Mouse (Mus musculus): ENCODE data around the gene Sec23a. TPM values are rescaled to one million over a fixed set of nuclear protein-coding genes. Genes with fewer than 3 reads are reported as not detected.

Gene Sec23a
- polyA plus RNA-seq, 1 experiment from 2014 or later, result 108 TPM

DNA sequence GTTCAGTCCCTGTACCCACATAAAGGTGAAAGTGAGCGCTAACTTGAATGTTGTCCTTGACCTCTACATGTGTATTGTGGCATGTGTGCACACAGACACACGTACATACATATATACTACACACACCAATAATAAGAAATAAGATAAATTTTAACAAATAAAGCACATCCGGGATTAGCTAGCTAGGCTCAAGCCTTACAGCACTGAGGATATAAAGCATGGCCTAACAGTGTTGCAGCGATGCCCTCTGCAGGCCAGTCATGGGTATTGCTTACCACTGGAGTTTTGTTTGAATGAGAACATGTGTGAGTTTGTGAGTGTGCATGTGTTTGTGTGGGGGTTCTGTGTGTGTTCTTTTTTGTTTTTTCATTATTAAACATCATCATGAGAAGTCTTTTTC is 47.2 kb downstream of the Sec23a start:
- H3K27me3 ChIP-seq (replicated peaks), result no peaks in the 10 kb centered on the region
- peaks cover 44% of the 10 kb centered on the region for H3K36me3 ChIP-seq
- no peaks in the 10 kb centered on the region for H3K9me3 ChIP-seq
- 74% methylated on average over 4 of the region's 4 CpGs for WGBS
- 0 out of 2 replicates have a peak, but pooled peaks have one; percentile 54 for ATAC-seq (ENCODE audit: low FRiP score, low read depth)
- no peak overlapping the region for H3K4me2 ChIP-seq (replicated peaks)
- H3K4me3 ChIP-seq, result no peak overlapping the region
- no peak overlapping the region for H3K27ac ChIP-seq
- no peaks in the 10 kb centered on the region for H3K4me1 ChIP-seq
- H3K9ac ChIP-seq, result no peak overlapping the region

DNA sequence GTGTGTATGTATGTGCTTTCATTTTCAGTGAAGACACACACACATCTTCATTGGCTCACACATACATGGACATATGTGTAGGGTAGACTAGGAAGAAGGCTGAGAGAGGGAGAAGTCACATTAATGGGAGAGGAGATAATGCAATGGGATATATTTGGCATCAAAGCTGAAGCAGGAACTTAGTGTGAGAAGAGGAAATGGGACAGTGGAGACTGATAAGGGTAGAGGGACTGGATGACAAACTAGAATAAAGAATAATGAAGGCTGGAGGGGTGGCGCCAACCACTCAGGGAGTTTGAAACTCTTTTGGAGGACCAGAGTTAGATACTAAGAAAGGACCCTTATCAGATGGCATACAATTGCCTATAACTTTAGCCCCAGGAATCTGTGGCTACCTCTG is 51.0 kb downstream of the Sec23a start:
- no peak for ATAC-seq (ENCODE audit: low FRiP score, low read depth)
- 96% methylated on average over 1 of the region's 1 CpGs for WGBS
- H3K27ac ChIP-seq, result no peak overlapping the region
- H3K4me2 ChIP-seq (replicated peaks), result no peak overlapping the region
- peaks cover 23% of the 10 kb centered on the region for H3K36me3 ChIP-seq
- no peak overlapping the region for H3K4me3 ChIP-seq
- H3K9ac ChIP-seq, result no peak overlapping the region
- no peaks in the 10 kb centered on the region for H3K4me1 ChIP-seq
- no peaks in the 10 kb centered on the region for H3K27me3 ChIP-seq (replicated peaks)
- no peaks in the 10 kb centered on the region for H3K9me3 ChIP-seq

DNA sequence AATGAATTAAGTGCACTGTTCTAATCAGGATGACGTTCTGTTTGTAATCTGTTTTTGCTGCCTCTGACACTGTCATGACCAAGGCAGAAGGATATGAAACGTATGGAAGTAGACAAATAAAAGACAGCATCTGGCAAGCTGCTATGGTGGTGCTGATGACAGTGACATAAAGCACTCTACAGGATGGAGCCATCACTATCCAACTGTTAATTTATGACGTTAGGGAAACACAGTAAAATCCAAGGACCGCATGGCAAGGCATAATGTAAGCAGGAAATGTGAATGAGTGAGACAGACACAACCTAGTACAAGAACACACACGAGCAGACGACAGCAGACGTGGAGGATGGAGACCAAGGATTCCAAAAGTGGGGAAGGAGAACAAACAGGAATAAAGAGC is 55.2 kb downstream of the Sec23a start:
- no peaks in the 10 kb centered on the region for H3K4me1 ChIP-seq
- H3K27ac ChIP-seq, result no peak overlapping the region
- 64% methylated on average over 7 of the region's 7 CpGs for WGBS
- H3K9ac ChIP-seq, result no peak overlapping the region
- 0 out of 2 replicates have a peak, but pooled peaks cover 2% of the 10 kb centered on the region for H3K36me3 ChIP-seq
- ATAC-seq (ENCODE audit: low FRiP score, low read depth), result no peak
- no peaks in the 10 kb centered on the region for H3K27me3 ChIP-seq (replicated peaks)
- no peak overlapping the region for H3K4me2 ChIP-seq (replicated peaks)
- no peak overlapping the region for H3K4me3 ChIP-seq
- H3K9me3 ChIP-seq, result no peaks in the 10 kb centered on the region

DNA sequence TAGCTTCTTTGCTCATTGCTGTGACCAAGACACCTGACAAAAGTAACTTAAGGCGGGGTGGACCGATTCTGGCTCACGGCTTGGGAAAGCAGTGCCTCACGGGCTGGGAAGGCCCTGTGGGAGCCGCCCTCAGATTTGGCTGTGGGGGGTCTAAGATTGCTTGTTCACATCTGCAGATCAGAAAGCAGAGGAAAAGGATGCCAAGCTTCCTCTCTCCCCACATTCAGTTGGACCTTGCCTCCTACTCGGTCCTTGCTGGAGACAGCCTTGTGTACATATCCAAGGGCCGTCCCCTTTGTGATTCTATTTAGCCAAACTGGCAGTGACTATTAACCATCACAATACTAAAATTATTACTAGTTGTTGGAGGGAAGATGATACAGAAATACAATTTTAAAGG is 55.7 kb downstream of the Sec23a start:
- ATAC-seq (ENCODE audit: low FRiP score, low read depth), result no peak
- Histone ChIP-seq H3K9me3 (no peaks in the 10 kb centered on the region), H3K4me3 (no peak overlapping the region), H3K9ac (no peak overlapping the region), H3K4me2 (replicated peaks) (no peak overlapping the region), H3K27ac (no peak overlapping the region), H3K27me3 (replicated peaks) (no peaks in the 10 kb centered on the region), H3K4me1 (no peaks in the 10 kb centered on the region), H3K36me3 (0 out of 2 replicates have a peak, but pooled peaks cover 2% of the 10 kb centered on the region)
- 80% methylated on average over 7 of the region's 7 CpGs for WGBS

DNA sequence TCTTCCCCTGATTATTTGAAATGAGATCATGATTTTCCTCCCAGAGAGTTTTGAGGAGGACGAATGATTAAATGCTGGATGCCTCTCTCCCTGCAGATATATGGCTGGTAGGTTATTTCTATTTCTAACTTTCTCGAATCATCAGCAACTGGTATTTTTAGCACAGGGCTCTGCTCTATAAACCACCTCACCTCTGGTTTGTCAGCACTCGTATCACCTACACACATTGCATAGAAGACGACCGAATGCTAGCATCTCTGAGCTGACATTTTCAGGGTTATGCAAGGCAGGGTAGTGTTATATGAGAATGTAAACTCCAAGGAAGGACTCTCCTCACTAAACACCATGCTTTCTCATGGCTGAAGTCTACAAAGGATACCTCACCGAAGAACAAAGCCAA is 63.9 kb downstream of the Sec23a start:
- Histone ChIP-seq H3K27ac (no peak overlapping the region), H3K4me2 (replicated peaks) (no peak overlapping the region), H3K9me3 (no peaks in the 10 kb centered on the region), H3K36me3 (no peaks in the 10 kb centered on the region), H3K4me1 (no peaks in the 10 kb centered on the region), H3K9ac (no peak overlapping the region), H3K4me3 (no peak overlapping the region), H3K27me3 (replicated peaks) (no peaks in the 10 kb centered on the region)
- WGBS, result 89% methylated on average over 6 of the region's 6 CpGs
- ATAC-seq (ENCODE audit: low FRiP score, low read depth), result no peak

DNA sequence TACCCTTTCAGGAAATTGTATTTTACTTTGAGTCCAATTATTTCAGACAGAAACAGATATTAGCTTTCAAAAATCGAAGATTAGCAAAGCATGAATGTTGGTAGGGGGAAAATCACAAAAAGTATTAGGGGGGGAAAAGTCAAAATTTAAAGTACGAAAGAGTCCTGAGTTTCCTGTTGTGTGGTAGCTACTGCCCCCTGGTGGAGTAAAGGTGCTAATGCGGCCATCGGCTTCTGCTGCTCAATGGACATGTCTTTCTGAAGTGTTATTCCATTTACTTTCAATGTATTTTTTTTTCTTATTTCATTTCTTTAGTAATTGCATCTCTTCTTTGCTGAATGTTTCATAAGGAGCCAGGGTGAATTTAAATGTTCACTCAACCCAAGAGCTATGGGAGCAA is 64.6 kb downstream of the Sec23a start:
- ATAC-seq (ENCODE audit: low FRiP score, low read depth), result no peak
- no peaks in the 10 kb centered on the region for H3K9me3 ChIP-seq
- H3K27ac ChIP-seq, result no peak overlapping the region
- H3K9ac ChIP-seq, result no peak overlapping the region
- no peaks in the 10 kb centered on the region for H3K36me3 ChIP-seq
- no peaks in the 10 kb centered on the region for H3K27me3 ChIP-seq (replicated peaks)
- WGBS, result 24% methylated on average over 4 of the region's 4 CpGs
- no peaks in the 10 kb centered on the region for H3K4me1 ChIP-seq
- no peak overlapping the region for H3K4me2 ChIP-seq (replicated peaks)
- H3K4me3 ChIP-seq, result no peak overlapping the region

DNA sequence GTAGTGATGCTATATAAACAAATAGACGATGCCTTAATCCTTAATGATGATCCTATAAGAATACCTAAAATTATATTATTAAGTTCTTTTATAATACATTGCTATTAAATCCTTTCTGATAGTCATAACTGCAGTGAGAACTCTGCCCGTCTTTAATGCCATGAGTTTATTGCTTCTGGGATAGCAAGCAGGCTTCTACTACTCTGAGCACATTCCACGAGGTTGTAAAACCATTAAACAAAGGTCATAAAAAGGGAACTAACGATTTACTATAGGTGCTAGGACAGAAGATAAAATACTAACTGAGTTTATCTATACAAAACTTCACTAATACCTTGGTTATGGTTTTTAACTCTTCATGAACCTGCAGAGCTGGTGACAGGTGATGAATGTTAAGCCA is 69.3 kb downstream of the Sec23a start:
- no peaks in the 10 kb centered on the region for H3K27me3 ChIP-seq (replicated peaks)
- H3K9ac ChIP-seq, result no peak overlapping the region
- no peak overlapping the region for H3K4me3 ChIP-seq
- 32% methylated on average over 4 of the region's 4 CpGs for WGBS
- H3K9me3 ChIP-seq, result no peaks in the 10 kb centered on the region; the same call in 1 of the 2 replicates
- ATAC-seq (ENCODE audit: low FRiP score, low read depth), result no peak
- no peak overlapping the region for H3K4me2 ChIP-seq (replicated peaks)
- no peaks in the 10 kb centered on the region for H3K36me3 ChIP-seq
- H3K27ac ChIP-seq, result no peak overlapping the region
- no peaks in the 10 kb centered on the region for H3K4me1 ChIP-seq

DNA sequence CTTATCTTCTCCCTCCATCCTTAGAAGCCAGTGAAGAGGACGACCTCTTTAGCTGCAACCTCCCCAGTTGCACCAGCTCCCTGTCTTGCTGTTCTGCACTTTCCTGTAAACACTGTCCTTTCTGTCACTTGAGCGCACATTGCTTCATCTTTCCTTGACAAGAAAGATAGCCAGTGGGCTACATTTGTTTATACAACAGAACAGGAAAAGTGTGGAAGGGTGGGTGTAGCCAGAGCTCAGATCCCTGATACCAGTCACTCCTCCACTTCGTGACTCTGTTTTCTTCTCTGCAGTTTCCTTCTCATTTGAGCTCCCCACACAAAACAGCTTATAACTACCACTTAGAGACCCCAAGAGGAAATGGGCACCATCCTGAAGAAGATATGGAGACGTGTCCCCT is 77.2 kb downstream of the Sec23a start:
- no peaks in the 10 kb centered on the region for H3K36me3 ChIP-seq
- no peak overlapping the region for H3K27ac ChIP-seq
- no peak overlapping the region for H3K4me3 ChIP-seq
- no peaks in the 10 kb centered on the region; the same call in 1 of the 2 replicates for H3K9me3 ChIP-seq
- no peak overlapping the region for H3K9ac ChIP-seq
- H3K4me2 ChIP-seq (replicated peaks), result no peak overlapping the region
- ATAC-seq (ENCODE audit: low FRiP score, low read depth), result no peak
- 72% methylated on average over 4 of the region's 4 CpGs for WGBS
- no peaks in the 10 kb centered on the region for H3K4me1 ChIP-seq
- no peaks in the 10 kb centered on the region for H3K27me3 ChIP-seq (replicated peaks)

DNA sequence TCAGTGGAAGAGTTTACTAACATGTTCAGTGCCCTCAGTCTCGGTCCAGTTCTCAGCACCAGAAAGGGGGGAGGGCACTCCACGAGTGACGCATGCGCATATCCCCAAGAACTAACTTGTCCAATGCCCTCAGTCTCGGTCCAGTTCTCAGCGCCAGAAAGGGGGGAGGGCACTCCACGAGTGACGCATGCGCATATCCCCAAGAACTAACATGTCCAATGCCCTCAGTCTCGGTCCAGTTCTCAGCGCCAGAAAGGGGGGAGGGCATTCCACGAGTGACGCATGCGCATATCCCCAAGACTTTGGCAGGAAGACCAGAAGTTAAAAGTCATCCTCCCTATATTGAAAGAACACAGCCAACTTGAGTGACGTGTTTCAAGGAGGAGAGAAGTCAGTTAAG is 86.8 kb downstream of the Sec23a start:
- Histone ChIP-seq H3K4me3 (no peak overlapping the region), H3K36me3 (no peaks in the 10 kb centered on the region), H3K27ac (no peak overlapping the region), H3K9ac (no peak overlapping the region), H3K4me2 (replicated peaks) (no peak overlapping the region), H3K9me3 (no peaks in the 10 kb centered on the region), H3K27me3 (replicated peaks) (no peaks in the 10 kb centered on the region), H3K4me1 (no peaks in the 10 kb centered on the region)
- 91% methylated on average over 15 of the region's 15 CpGs for WGBS
- ATAC-seq (ENCODE audit: low FRiP score, low read depth), result no peak

DNA sequence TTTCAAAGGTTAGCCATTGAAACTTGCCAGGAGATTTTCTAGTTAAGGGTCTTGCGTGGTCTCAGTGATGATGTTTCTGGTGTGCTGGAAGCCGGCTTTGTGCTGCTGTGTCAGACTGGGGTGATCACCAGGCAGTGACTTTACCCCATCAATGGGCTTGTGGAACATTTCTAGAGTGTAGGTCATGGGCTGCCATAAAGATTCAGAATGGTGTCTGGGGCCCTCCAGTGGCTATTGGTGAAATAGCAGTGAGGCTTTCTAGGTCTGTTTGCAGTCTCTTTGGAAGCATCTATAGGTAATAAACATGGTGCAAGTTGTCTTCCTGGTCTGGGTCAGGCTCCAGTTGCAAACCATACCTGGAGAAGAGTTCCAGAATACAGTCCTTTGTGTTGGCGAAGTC is 87.8 kb downstream of the Sec23a start:
- Histone ChIP-seq H3K9me3 (no peaks in the 10 kb centered on the region), H3K36me3 (no peaks in the 10 kb centered on the region), H3K9ac (no peak overlapping the region), H3K4me1 (no peaks in the 10 kb centered on the region), H3K27ac (no peak overlapping the region), H3K27me3 (replicated peaks) (no peaks in the 10 kb centered on the region), H3K4me3 (no peak overlapping the region), H3K4me2 (replicated peaks) (no peak overlapping the region)
- 74% methylated on average over 3 of the region's 3 CpGs for WGBS
- no peak for ATAC-seq (ENCODE audit: low FRiP score, low read depth)

DNA sequence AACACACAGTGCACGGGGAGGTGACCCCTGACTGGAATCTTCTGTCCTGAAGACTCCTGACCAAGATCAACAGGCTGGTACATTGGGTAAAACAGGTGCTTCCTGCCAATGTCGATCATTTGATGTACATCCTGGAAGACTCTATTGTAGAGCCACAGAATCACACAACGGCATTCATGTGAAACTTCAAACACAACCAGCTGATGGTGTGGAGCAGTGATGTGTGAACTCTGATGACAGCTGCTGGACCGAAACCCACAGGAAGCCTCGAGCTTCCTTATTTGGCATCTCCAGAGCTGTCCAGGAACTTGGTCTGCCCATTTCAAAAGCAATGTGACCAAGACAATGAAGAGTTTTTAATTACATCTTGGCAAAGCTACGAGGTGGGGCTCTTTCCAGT is 91.0 kb downstream of the Sec23a start:
- Histone ChIP-seq H3K9me3 (no peaks in the 10 kb centered on the region), H3K4me1 (no peaks in the 10 kb centered on the region), H3K36me3 (no peaks in the 10 kb centered on the region), H3K4me3 (no peak overlapping the region), H3K27me3 (replicated peaks) (no peaks in the 10 kb centered on the region), H3K27ac (no peak overlapping the region), H3K4me2 (replicated peaks) (no peak overlapping the region), H3K9ac (no peak overlapping the region)
- ATAC-seq (ENCODE audit: low FRiP score, low read depth), result no peak
- WGBS, result 85% methylated on average over 6 of the region's 6 CpGs

DNA sequence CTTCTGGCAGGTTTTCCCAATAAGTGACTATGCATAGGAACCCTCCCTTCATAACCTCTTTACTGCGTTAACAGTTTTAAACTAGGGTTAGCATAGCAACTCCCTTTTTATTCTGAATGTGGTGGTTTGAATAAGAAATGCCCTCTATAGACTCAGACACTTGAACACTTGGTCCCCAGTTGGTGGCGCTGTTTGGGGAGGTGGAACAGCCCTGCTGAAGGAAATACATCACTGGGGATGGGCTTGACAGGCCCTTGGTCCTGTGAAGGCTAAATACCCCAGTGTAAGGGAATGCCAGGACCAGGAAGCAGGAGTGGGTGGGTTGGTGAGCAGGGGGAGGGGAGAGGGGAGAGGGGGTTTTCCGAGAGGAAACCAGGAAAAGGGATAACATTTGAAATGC is 92.3 kb downstream of the Sec23a start:
- H3K4me2 ChIP-seq (replicated peaks), result no peak overlapping the region
- no peaks in the 10 kb centered on the region for H3K9me3 ChIP-seq
- H3K4me3 ChIP-seq, result no peak overlapping the region
- no peaks in the 10 kb centered on the region for H3K4me1 ChIP-seq
- no peak for ATAC-seq (ENCODE audit: low FRiP score, low read depth)
- H3K36me3 ChIP-seq, result no peaks in the 10 kb centered on the region
- no peak overlapping the region for H3K9ac ChIP-seq
- H3K27ac ChIP-seq, result no peak overlapping the region
- WGBS, result 66% methylated on average over 3 of the region's 3 CpGs
- H3K27me3 ChIP-seq (replicated peaks), result no peaks in the 10 kb centered on the region

DNA sequence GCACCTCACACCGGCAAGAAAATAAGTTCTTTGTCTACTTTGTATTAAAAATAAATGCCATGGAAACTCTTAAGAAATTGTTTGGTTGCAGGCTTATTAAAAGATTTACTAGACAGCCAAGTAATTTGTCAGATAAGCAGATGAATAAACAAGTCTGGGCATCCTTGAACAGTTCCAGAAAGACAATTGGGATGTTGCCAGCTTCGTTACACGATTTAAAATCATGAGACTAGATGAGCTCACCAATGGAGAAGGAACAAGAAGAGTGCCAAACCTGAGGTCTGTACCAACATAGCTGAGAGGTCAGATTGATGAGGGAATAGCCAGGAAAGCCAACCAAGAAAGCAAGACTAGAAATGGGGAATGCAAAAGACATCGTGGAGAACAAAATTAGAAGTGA is 102.0 kb downstream of the Sec23a start:
- Histone ChIP-seq H3K27ac (no peak overlapping the region), H3K9ac (no peak overlapping the region), H3K36me3 (no peaks in the 10 kb centered on the region), H3K4me3 (no peak overlapping the region), H3K4me1 (no peaks in the 10 kb centered on the region), H3K4me2 (replicated peaks) (no peak overlapping the region), H3K9me3 (no peaks in the 10 kb centered on the region), H3K27me3 (replicated peaks) (no peaks in the 10 kb centered on the region)
- ATAC-seq (ENCODE audit: low FRiP score, low read depth), result no peak
- WGBS, result 89% methylated on average over 4 of the region's 4 CpGs

All from neural tube, embryonic 12.5 days (tissue).